Mouse (Mus musculus): Measurements from ENCODE around the gene Fancc. TPM values are rescaled to one million over a fixed set of nuclear protein-coding genes. Genes with fewer than 3 reads are reported as not detected.
A peak's percentile ranks its signal among the peaks of the same experiment; 100 is the strongest.

The Fancc gene
- total and polyA plus RNA-seq, 2 experiments = 4.0 to 4.6 TPM

DNA sequence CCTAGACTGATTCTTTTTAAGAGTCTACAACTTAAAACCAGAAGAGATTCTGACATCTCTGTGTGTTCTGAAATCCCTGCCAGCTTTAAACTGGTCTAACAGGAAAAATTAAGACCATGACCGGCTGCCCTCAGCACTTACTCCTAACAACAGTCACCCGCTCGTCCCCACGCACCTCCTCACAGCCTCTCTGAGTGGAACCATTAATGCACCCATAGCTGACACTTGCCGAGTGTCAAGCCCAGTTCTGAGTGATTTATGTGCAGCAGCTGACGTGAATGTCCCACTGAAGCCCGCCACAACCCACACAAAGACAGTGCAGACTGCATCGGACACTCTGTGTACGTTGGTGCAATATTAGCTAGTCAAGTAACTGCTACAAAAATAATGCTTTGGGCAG is 251.9 kb downstream of the Fancc start:
- TF ChIP-seq CTCF (IDR thresholded peaks at IDR 0.05; ENCODE audit: low read depth, low read length) (no peak), POLR2A (IDR thresholded peaks at IDR 0.05; ENCODE audit: extremely low read depth, insufficient read depth, low read length) (no peak)
- 78% methylated on average over 9 of the region's 9 CpGs for WGBS
- Histone ChIP-seq H3K4me3 (ENCODE audit: insufficient read depth, low read depth, low read length) (no peak overlapping the region), H3K4me1 (ENCODE audit: control insufficient read depth, insufficient read depth, low read length) (peaks cover 31% of the 10 kb centered on the region), H3K36me3 (ENCODE audit: control insufficient read depth, insufficient read depth, low read length) (peaks cover 15% of the 10 kb centered on the region), H3K27ac (replicated peaks; ENCODE audit: insufficient read depth, low read depth, low read length) (no peak overlapping the region), H3K9ac (ENCODE audit: low read depth, low read length) (no peak overlapping the region), H3K79me2 (ENCODE audit: control insufficient read depth, insufficient read depth, low read length) (peaks cover 45% of the 10 kb centered on the region), H3K27me3 (ENCODE audit: control insufficient read depth, insufficient read depth, low read length) (no peaks in the 10 kb centered on the region)
- no peak for DNase-seq (ENCODE audit: extremely low read depth, low read depth, low spot score)

GRCm38 (mm10) chr13:63244425-63244824 is 252.7 kb downstream of the Fancc start:
- no peak for DNase-seq (ENCODE audit: extremely low read depth, low read depth, low spot score)
- peaks cover 42% of the 10 kb centered on the region for H3K79me2 ChIP-seq (ENCODE audit: control insufficient read depth, insufficient read depth, low read length)
- TF ChIP-seq POLR2A (IDR thresholded peaks at IDR 0.05; ENCODE audit: extremely low read depth, insufficient read depth, low read length) = no peak
- no peak for TF ChIP-seq CTCF (IDR thresholded peaks at IDR 0.05; ENCODE audit: low read depth, low read length)
- H3K27ac ChIP-seq (replicated peaks; ENCODE audit: insufficient read depth, low read depth, low read length) = no peak overlapping the region
- WGBS = 89% methylated on average over 3 of the region's 3 CpGs
- no peak overlapping the region for H3K9ac ChIP-seq (ENCODE audit: low read depth, low read length)
- peaks cover 15% of the 10 kb centered on the region for H3K36me3 ChIP-seq (ENCODE audit: control insufficient read depth, insufficient read depth, low read length)
- no peak overlapping the region for H3K4me3 ChIP-seq (ENCODE audit: insufficient read depth, low read depth, low read length)
- H3K27me3 ChIP-seq (ENCODE audit: control insufficient read depth, insufficient read depth, low read length) = no peaks in the 10 kb centered on the region
- H3K4me1 ChIP-seq (ENCODE audit: control insufficient read depth, insufficient read depth, low read length) = peaks cover 28% of the 10 kb centered on the region

DNA sequence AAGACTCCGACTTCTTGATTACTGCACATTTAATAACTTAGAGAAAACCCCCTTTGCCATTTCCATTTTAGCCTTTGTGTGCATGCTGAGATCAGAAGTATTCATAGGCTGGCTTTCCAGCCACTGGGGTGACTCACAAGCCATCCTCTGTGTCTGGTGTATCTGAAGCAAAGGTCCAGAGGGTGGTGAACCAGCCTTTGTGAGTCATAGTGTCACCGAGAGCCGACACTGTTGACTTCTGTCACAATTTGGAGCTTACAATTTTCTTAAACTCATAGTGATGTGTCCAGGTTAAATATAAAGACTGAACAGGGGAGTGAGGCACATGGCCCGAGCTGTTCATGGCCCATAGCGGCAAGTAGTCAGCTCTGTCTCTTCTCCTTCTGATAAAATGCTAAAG is 253.5 kb downstream of the Fancc start:
- H3K36me3 ChIP-seq (ENCODE audit: control insufficient read depth, insufficient read depth, low read length) = peaks cover 15% of the 10 kb centered on the region
- no peak overlapping the region; the same call in 1 of the 2 replicates for H3K4me3 ChIP-seq (ENCODE audit: insufficient read depth, low read depth, low read length)
- H3K27ac ChIP-seq (replicated peaks; ENCODE audit: insufficient read depth, low read depth, low read length) = no peak overlapping the region
- H3K79me2 ChIP-seq (ENCODE audit: control insufficient read depth, insufficient read depth, low read length) = peaks cover 39% of the 10 kb centered on the region
- peak; percentile 55 for DNase-seq (ENCODE audit: extremely low read depth, low read depth, low spot score)
- H3K27me3 ChIP-seq (ENCODE audit: control insufficient read depth, insufficient read depth, low read length) = no peaks in the 10 kb centered on the region
- WGBS = 43% methylated on average over 5 of the region's 5 CpGs
- no peak overlapping the region for H3K9ac ChIP-seq (ENCODE audit: low read depth, low read length)
- TF ChIP-seq CTCF (IDR thresholded peaks at IDR 0.05; ENCODE audit: low read depth, low read length) = no peak
- TF ChIP-seq POLR2A (IDR thresholded peaks at IDR 0.05; ENCODE audit: extremely low read depth, insufficient read depth, low read length) = no peak
- peaks cover 29% of the 10 kb centered on the region for H3K4me1 ChIP-seq (ENCODE audit: control insufficient read depth, insufficient read depth, low read length)

- DNase-seq (ENCODE audit: extremely low read depth, low read depth, low spot score) = no peak
- H3K4me3 ChIP-seq (ENCODE audit: insufficient read depth, low read depth, low read length) = peak overlapping the region; percentile 89
- H3K79me2 ChIP-seq (ENCODE audit: control insufficient read depth, insufficient read depth, low read length) = peaks cover 34% of the 10 kb centered on the region
- no peaks in the 10 kb centered on the region for H3K27me3 ChIP-seq (ENCODE audit: control insufficient read depth, insufficient read depth, low read length)
- H3K9ac ChIP-seq (ENCODE audit: low read depth, low read length) = peak overlapping the region; percentile 50
- H3K27ac ChIP-seq (replicated peaks; ENCODE audit: insufficient read depth, low read depth, low read length) = peak overlapping the region; percentile 34
- H3K36me3 ChIP-seq (ENCODE audit: control insufficient read depth, insufficient read depth, low read length) = peaks cover 12% of the 10 kb centered on the region
- H3K4me1 ChIP-seq (ENCODE audit: control insufficient read depth, insufficient read depth, low read length) = peaks cover 28% of the 10 kb centered on the region
- 45% methylated on average over 10 of the region's 10 CpGs for WGBS
- TF ChIP-seq CTCF (IDR thresholded peaks at IDR 0.05; ENCODE audit: low read depth, low read length) = no peak
- TF ChIP-seq POLR2A (IDR thresholded peaks at IDR 0.05; ENCODE audit: extremely low read depth, insufficient read depth, low read length) = no peak
Measured at GRCm38 (mm10) chr13:63242401-63243192, 254.5 kb downstream of the Fancc start.

DNA sequence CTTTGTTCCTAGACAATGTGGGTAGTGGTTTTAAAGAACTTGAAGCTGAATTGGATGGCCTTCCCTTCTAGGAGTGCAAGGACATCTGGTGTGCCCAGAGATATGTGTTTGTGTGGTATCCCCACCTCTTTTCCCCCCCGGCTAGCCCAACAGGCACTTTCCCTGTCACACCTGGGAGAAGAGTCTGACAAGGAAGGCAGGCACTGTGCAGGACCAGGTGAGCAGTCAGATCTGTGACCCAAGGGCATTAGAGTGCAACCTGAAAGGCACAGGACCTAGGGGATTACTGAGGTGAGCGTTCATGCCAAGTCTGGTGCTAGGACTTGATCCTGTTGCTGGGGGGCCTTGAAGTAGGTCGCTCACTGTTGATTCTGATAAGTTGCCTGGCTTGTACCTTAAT is 255.4 kb downstream of the Fancc start:
- H3K27ac ChIP-seq (replicated peaks; ENCODE audit: insufficient read depth, low read depth, low read length) = peak overlapping the region; percentile 34; the same call in 1 of the 2 replicates

DNA sequence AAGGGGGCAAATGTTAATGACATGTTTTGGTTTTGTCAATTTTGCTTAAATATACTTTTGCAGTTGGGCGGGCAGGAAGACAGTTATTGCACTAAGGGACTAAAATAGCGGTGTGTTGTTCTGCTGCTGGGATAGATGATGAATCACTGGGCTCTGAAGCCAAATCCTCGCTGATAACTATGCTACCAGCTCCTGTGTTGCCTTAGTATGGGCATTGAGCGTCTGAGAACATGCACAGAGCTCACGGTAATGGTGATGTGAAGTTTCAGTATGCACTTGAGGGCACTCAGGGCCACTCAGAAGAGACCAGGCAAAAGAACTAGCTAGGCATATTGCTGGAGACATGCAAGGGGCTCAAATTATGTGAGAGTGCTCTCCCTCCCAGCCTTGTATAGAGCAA is 256.2 kb downstream of the Fancc start:
- no peaks in the 10 kb centered on the region for H3K27me3 ChIP-seq (ENCODE audit: control insufficient read depth, insufficient read depth, low read length)
- H3K4me3 ChIP-seq (ENCODE audit: insufficient read depth, low read depth, low read length) = peak overlapping the region; percentile 89
- WGBS = 3% methylated on average over 5 of the region's 5 CpGs
- peak overlapping the region; percentile 93 for H3K27ac ChIP-seq (replicated peaks; ENCODE audit: insufficient read depth, low read depth, low read length)
- TF ChIP-seq CTCF (IDR thresholded peaks at IDR 0.05; ENCODE audit: low read depth, low read length) (no peak), POLR2A (IDR thresholded peaks at IDR 0.05; ENCODE audit: extremely low read depth, insufficient read depth, low read length) (no peak)
- H3K79me2 ChIP-seq (ENCODE audit: control insufficient read depth, insufficient read depth, low read length) = peaks cover 32% of the 10 kb centered on the region
- H3K9ac ChIP-seq (ENCODE audit: low read depth, low read length) = peak overlapping the region; percentile 98
- peak; percentile 42 for DNase-seq (ENCODE audit: extremely low read depth, low read depth, low spot score)
- H3K36me3 ChIP-seq (ENCODE audit: control insufficient read depth, insufficient read depth, low read length) = peaks cover 6% of the 10 kb centered on the region
- H3K4me1 ChIP-seq (ENCODE audit: control insufficient read depth, insufficient read depth, low read length) = peaks cover 27% of the 10 kb centered on the region

More for the DNA sequence above, 255.4 kb downstream of the Fancc start:
- Histone ChIP-seq H3K4me1 (ENCODE audit: control insufficient read depth, insufficient read depth, low read length) (peaks cover 27% of the 10 kb centered on the region), H3K36me3 (ENCODE audit: control insufficient read depth, insufficient read depth, low read length) (peaks cover 10% of the 10 kb centered on the region), H3K9ac (ENCODE audit: low read depth, low read length) (peak overlapping the region; percentile 20), H3K4me3 (ENCODE audit: insufficient read depth, low read depth, low read length) (peak overlapping the region; percentile 89), H3K79me2 (ENCODE audit: control insufficient read depth, insufficient read depth, low read length) (peaks cover 32% of the 10 kb centered on the region), H3K27me3 (ENCODE audit: control insufficient read depth, insufficient read depth, low read length) (no peaks in the 10 kb centered on the region)
- DNase-seq (ENCODE audit: extremely low read depth, low read depth, low spot score) = no peak
- 71% methylated on average over 3 of the region's 3 CpGs for WGBS
- TF ChIP-seq CTCF (IDR thresholded peaks at IDR 0.05; ENCODE audit: low read depth, low read length) (no peak), POLR2A (IDR thresholded peaks at IDR 0.05; ENCODE audit: extremely low read depth, insufficient read depth, low read length) (no peak)
